ENCODE assay signal across 8 mouse cellular contexts in the genomic region with DNA sequence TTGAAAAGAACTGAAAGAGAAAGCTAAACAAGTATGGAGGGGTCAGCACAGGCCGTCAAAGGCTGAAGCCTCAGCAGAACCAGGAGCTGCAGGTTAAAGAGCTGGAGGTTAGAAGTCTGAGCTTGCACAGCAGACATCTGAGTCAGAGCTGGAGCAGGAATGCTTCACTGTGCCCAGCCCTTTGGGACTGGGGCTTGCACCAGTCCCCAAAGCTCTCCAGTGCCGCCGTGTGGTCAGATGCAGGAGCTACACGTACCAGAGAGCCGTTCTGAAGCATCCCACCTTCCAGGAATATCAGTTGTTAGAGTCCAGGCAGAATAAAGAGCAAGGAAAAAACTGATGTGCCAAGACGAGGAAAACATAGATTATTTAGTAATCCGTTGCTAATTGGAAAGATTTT. TPM values are rescaled to one million over a fixed set of nuclear protein-coding genes. Genes with fewer than 3 reads are reported as not detected.
DNase-seq lines count a peak whose midpoint lies in the region; ATAC-seq lines count a peak whose summit lies in the region.

No protein-coding gene starts in this region.

- intact Hi-C loops in left cerebral cortex, postnatal 25 days (cut with DNase I) = no loop called here

- DNase-seq in urinary bladder, adult 18-20 months (ENCODE audit: low spot score in 2 of 2) = peak; percentile 34 to 46
- DNase-seq in urinary bladder, postnatal 10 days (ENCODE audit: low spot score) = no peak
- peak; percentile 75 to 85 for DNase-seq in cerebellum, postnatal 14 days
- DNase-seq in frontal cortex, postnatal 36 days (ENCODE audit: low spot score in 2 of 2) = peak; percentile 46 to 48
- peak; percentile 29 to 68 for DNase-seq in left cerebral cortex, postnatal 25 days (ENCODE audit: low spot score in 2 of 2)
- peak; percentile 82 for DNase-seq in mesoderm, embryonic 11.5 days (ENCODE audit: low read depth, low spot score)
- peak; percentile 30 to 65 for DNase-seq in spleen, adult 18-20 months

- peak; percentile 90 for ATAC-seq in inflammation-experienced regulatory T-cells, adult 6 months

RNA-seq across cellular contexts. Expression of gene Shcbp1l, which starts 23.2 kb away (rescaled TPM):
- under 1 TPM; 0.28 to 0.54 (median 0.52) TPM for polyA plus RNA-seq in inflammation-experienced regulatory T-cells, adult 6 months (2017; shearing (Covaris generic))
- 1 to 10 TPM; 1.6 to 3.0 TPM for total RNA-seq in left cerebral cortex, postnatal 25 days (2021)
